Mouse (Mus musculus) lung, embryonic 16.5 days (tissue): ENCODE results near the gene Rmnd5b. TPM values are rescaled to one million over a fixed set of nuclear protein-coding genes. Genes with fewer than 3 reads are reported as not detected.
"Not testable (repeated sequence)": the region's sequence is repeated elsewhere in the genome, so short reads cannot be mapped to it uniquely, and the experiment has no call there.

Experiments used
- ATAC-seq: fragments of 200-750 bp; cut with Nextera tagmentation; 2 replicates; pipeline ENCODE4 v1.8.0; 2017; ENCODE audit warnings: low read depth, mild to moderate bottlenecking, moderate library complexity
- H3K27ac ChIP-seq: fragments of 300-500 bp; sonication (generic); 2 replicates; pipeline ENCODE4 v1.5.1; 2014; ENCODE audit warnings: mild to moderate bottlenecking, control low read depth, low read length
- H3K27me3 ChIP-seq: fragments of 300-500 bp; sonication (generic); 2 replicates; pipeline ENCODE4 v1.6.1; 2014; ENCODE audit warnings: low read depth, low read length, mixed read lengths; ENCODE audit not compliant: control insufficient read depth, insufficient read depth
- H3K36me3 ChIP-seq: fragments of 300-500 bp; sonication (generic); 2 replicates; pipeline ENCODE4 v1.6.1; 2014; ENCODE audit warnings: low read length; ENCODE audit not compliant: control insufficient read depth, insufficient read depth
- H3K4me1 ChIP-seq: fragments of 300-500 bp; sonication (generic); replicated peaks from 2 replicates; pipeline ENCODE4 v1.6.1; 2014; ENCODE audit warnings: low read length, mixed read lengths; ENCODE audit not compliant: control insufficient read depth, insufficient read depth
- H3K4me2 ChIP-seq: fragments of 300-500 bp; sonication (generic); 2 replicates; pipeline ENCODE4 v1.6.1; 2014; ENCODE audit warnings: low read depth, low read length, control low read depth
- H3K4me3 ChIP-seq: fragments of 300-500 bp; sonication (generic); 2 replicates; pipeline ENCODE4 v1.5.1; 2014; ENCODE audit warnings: mild to moderate bottlenecking, low read length, control low read depth
- H3K9ac ChIP-seq: fragments of 300-500 bp; sonication (generic); 2 replicates; pipeline ENCODE4 v1.6.1; 2014; ENCODE audit warnings: low read length, control low read depth
- H3K9me3 ChIP-seq: fragments of 300-500 bp; sonication (generic); 2 replicates; pipeline ENCODE4 v1.6.1; 2016; ENCODE audit warnings: low read length; ENCODE audit not compliant: control insufficient read depth
- WGBS: fragments of 180-500 bp; shearing (Covaris S2); extraction: QIAGEN DNeasy Blood & Tissue Kit; methylation state at CpG from one replicate; pipeline ENCODE4 v1.1.7; 2014; 5-methylcytosine and 5-hydroxymethylcytosine counted together
- polyA plus RNA-seq: library from polyadenylated mRNA; unstranded; fragments of >200 nt; fragmentation: Nextera tagmentation; extraction: Ambion mirVana; gene quantifications from 2 replicates; pipeline ENCODE4 v1.2.1, GENCODE M21; 2015

Rmnd5b gene
- polyA plus RNA-seq, 1 experiment from 2014 or later, result 41.1 TPM

DNA sequence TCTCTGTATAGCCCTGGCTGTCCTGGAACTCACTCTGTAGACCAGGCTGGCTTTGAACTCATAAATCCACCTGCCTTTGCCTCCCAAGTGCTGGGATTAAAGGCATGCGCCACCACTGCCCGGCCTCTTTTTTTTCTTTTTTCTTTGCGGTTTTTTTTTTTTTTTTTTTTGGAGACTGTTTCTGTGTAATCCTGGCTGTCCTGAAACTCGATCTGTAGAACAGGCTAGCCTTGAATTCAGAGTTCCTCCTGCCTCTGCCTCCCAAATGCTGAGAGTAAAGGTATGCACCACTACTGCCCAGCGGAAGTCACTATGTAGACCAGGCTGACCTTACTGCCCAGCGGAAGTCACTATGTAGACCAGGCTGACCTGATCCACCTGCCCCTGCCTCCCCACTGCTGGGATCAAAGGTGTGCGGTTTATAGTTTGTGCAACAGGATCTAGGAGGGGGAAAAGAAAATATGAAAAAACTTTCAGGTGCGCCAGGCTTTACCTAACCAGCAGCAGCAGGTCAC lies 16.7 kb downstream of the Rmnd5b start:
- peak overlapping the region; percentile 86 for H3K4me2 ChIP-seq
- H3K9ac ChIP-seq, result peak overlapping the region; percentile 46
- ATAC-seq, result peak; percentile 16
- H3K36me3 ChIP-seq, result peaks cover 5% of the 10 kb centered on the region
- H3K27ac ChIP-seq, result no peak overlapping the region
- H3K4me3 ChIP-seq, result peak overlapping the region; percentile 88
- WGBS, result 41% methylated on average over 8 of the region's 8 CpGs
- no peaks in the 10 kb centered on the region for H3K9me3 ChIP-seq
- H3K4me1 ChIP-seq, result peaks cover 23% of the 10 kb centered on the region
- no peaks in the 10 kb centered on the region for H3K27me3 ChIP-seq

DNA sequence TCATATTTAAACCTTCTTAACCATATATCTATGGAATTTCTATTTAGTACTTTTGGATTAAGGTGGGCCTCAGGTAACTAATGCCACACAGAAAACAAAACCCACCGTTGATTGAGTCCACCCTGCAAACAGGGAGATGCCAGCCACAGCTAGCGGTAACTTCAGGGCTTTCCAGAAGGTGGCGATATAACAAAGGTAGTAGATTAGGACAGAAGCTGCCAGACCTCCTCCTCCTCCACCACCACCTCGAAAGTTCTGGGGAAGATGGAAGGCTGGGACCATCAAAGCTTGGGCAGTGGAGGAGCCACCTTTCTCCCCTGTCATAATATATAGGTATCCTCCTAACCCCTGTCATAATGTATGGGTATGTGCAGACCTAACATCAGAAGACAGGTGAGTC lies 18.0 kb downstream of the Rmnd5b start:
- no peak overlapping the region for H3K9ac ChIP-seq
- H3K9me3 ChIP-seq, result no peaks in the 10 kb centered on the region
- H3K27me3 ChIP-seq, result no peaks in the 10 kb centered on the region
- H3K27ac ChIP-seq, result no peak overlapping the region
- H3K36me3 ChIP-seq, result no peaks in the 10 kb centered on the region; the same call in 1 of the 2 replicates
- H3K4me2 ChIP-seq, result no peak overlapping the region
- no peak for ATAC-seq
- peaks cover 23% of the 10 kb centered on the region for H3K4me1 ChIP-seq
- WGBS, result 3% methylated on average over 4 of the region's 4 CpGs
- H3K4me3 ChIP-seq, result no peak overlapping the region

DNA sequence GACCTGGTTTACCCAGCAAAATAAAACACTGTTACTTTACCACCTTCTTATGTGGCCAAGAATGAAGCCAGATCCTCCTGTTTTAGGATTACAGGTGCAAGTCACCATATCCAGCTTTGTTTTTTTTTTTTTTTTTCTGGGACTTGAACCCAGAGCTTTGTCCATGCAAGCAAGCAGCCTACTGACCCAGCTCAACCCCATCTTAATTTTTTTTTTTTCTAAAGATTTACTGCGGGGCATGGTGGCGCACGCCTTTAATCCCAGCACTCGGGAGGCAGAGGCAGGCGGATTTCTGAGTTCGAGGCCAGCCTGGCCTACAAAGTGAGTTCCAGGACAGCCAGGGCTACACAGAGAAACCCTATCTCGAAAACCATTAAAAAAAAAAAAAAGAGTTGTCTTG lies 19.6 kb downstream of the Rmnd5b start:
- Histone ChIP-seq H3K9ac (peak overlapping the region; percentile 82; the same call in 1 of the 2 replicates), H3K4me2 (peak overlapping the region; percentile 89), H3K27ac (peak overlapping the region; percentile 99), H3K4me1 (peaks cover 22% of the 10 kb centered on the region)
- not testable (repeated sequence) for H3K36me3 ChIP-seq, H3K4me3 ChIP-seq, H3K27me3 ChIP-seq, H3K9me3 ChIP-seq, ATAC-seq
- WGBS, result 86% methylated on average over 7 of the region's 7 CpGs

DNA sequence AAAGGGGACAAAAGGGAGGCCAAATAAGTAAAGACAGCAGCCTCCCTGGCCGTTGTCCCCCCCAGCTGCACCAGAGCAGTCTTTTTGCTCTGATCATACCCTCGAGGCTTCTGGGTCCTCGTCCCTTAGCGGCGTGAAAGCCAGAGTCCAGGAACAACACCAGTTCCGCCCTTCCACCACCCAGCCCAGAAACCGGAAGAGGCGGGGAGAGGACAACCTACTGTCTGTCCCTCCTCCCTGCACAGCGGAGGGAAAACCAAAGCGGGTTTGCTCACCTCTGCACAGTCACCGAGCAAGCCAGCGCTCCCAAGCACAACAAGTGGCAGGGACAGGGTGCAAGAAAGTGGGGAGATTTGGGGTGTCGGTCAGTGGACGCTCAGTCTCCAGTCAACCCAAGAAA lies 20.1 kb downstream of the Rmnd5b start:
- Histone ChIP-seq H3K36me3 (no peaks in the 10 kb centered on the region), H3K9me3 (no peaks in the 10 kb centered on the region), H3K27ac (peak overlapping the region; percentile 99), H3K4me3 (peak overlapping the region; percentile 55), H3K9ac (peak overlapping the region; percentile 82), H3K4me1 (peaks cover 17% of the 10 kb centered on the region), H3K27me3 (no peaks in the 10 kb centered on the region), H3K4me2 (peak overlapping the region; percentile 89)
- WGBS, result 2% methylated on average over 14 of the region's 14 CpGs
- peak; percentile 75 for ATAC-seq

DNA sequence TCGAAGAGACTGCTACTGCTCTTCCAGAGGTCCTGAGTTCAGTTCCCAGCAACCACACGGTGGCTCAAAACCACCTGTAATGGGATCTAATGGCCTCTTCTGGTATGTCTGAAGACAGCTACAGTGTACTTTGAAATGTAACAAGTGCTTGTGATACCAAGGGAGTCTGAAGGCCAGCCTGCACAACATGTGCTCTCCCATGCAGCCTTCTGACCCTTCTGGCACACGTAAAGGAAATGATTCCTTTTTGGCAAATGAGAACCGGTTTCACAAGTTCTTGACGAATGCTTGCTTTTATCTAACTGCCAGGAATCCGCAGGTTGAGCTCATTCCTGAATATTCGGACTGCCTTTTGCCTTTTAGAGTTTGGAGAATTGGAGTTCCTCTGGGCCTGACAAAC lies 20.6 kb downstream of the Rmnd5b start:
- Histone ChIP-seq H3K9me3 (no peaks in the 10 kb centered on the region), H3K4me3 (peak overlapping the region; percentile 55), H3K4me2 (peak overlapping the region; percentile 89), H3K36me3 (no peaks in the 10 kb centered on the region), H3K9ac (peak overlapping the region; percentile 82), H3K4me1 (peaks cover 13% of the 10 kb centered on the region), H3K27ac (peak overlapping the region; percentile 99), H3K27me3 (no peaks in the 10 kb centered on the region)
- peak; percentile 32; the same call in 1 of the 2 replicates for ATAC-seq
- WGBS, result 18% methylated on average over 7 of the region's 7 CpGs

GRCm38 (mm10) chr11:51614256-51614655 lies 21.4 kb downstream of the Rmnd5b start:
- Histone ChIP-seq H3K36me3 (no peaks in the 10 kb centered on the region), H3K9me3 (no peaks in the 10 kb centered on the region), H3K27ac (peak overlapping the region; percentile 99), H3K27me3 (no peaks in the 10 kb centered on the region), H3K4me3 (no peak overlapping the region), H3K9ac (no peak overlapping the region), H3K4me2 (no peak overlapping the region), H3K4me1 (peaks cover 13% of the 10 kb centered on the region)
- ATAC-seq, result no peak
- WGBS, result 69% methylated on average over 8 of the region's 8 CpGs

- peaks cover 16% of the 10 kb centered on the region for H3K4me1 ChIP-seq
- H3K9ac ChIP-seq, H3K27me3 ChIP-seq, H3K36me3 ChIP-seq, H3K9me3 ChIP-seq, ATAC-seq, H3K4me3 ChIP-seq, H3K27ac ChIP-seq, H3K4me2 ChIP-seq: not testable (repeated sequence)
- 83% methylated on average over 5 of the region's 5 CpGs for WGBS
Measured at GRCm38 (mm10) chr11:51609940-51610339, 25.8 kb downstream of the Rmnd5b start.

DNA sequence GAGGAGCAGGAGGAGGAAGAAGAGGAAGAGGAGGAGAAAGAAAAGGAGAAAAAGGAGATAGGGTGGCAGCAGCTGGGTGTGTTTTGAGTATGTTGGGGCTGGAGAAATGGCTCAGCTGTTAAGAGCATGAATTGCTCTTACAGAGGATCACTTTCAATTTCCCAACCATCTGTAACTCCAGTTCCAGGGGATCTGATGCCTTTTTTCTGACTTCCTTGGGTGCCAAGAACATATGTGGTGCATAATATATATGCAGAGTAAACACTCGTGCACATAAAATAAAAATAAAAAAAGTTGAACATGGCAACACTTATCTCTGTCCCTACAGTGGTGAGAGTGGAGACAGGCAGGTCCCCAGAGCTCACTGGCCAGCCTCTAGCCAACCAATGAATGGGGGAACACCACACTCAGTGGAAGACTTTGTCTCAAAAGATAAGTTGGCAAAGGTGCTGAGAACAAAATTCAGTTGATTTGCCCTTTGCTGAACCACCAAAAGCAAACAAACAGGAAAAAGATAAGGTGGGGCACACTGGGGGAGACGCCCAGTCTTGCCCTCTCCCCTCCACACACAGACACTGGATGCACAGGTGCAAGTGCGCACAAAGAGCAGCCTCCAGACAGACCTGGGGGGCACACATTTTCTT lies 26.3 kb downstream of the Rmnd5b start:
- whole genome bisulfite sequencing, result 59% methylated on average over 3 of the region's 3 CpGs
- H3K27ac ChIP-seq, result no peak overlapping the region

DNA sequence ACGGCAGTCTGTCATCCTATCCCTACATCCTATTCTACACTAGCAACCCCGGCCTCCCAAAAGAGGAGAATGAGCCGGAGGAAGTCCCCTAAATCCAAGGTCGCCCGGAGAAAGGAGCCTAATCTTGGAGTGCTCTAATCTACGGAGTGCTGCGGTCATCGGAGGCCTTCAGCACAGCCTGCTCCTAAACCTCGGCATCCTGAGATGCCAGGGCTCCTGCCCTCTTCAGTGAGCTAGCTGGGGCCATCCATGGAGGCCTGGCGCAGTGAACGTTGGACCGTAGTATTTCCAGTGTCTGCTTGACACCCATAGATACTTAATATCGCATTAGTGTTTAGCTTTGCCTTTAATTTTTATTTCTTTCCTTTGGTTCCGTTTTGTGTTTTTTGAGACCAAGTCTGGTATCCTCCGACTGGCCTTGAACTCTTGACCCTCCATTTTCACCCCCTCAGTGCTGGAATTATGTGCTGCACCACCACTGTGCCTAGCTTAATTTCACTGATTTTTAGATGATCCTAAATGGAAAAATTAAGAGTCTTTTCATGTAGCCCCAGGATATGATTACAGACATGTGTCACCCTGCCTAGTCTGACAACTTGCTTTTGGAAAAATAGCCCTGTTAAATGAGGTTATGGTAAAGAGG lies 28.5 kb downstream of the Rmnd5b start:
- no peaks in the 10 kb centered on the region for H3K9me3 ChIP-seq
- ATAC-seq, result peak; percentile 51
- H3K4me3 ChIP-seq, result peak overlapping the region; percentile 76
- H3K27me3 ChIP-seq, result no peaks in the 10 kb centered on the region
- WGBS, result 4% methylated on average over 15 of the region's 15 CpGs
- peak overlapping the region; percentile 90 for H3K27ac ChIP-seq
- peak overlapping the region; percentile 93 for H3K9ac ChIP-seq
- peak overlapping the region; percentile 77 for H3K4me2 ChIP-seq
- H3K36me3 ChIP-seq, result peaks cover 30% of the 10 kb centered on the region
- H3K4me1 ChIP-seq, result peaks cover 24% of the 10 kb centered on the region

More for the DNA sequence above, 26.3 kb downstream of the Rmnd5b start:
- Histone ChIP-seq H3K9ac (no peak overlapping the region), H3K4me3 (no peak overlapping the region), H3K36me3 (peaks cover 9% of the 10 kb centered on the region), H3K27me3 (no peaks in the 10 kb centered on the region), H3K9me3 (no peaks in the 10 kb centered on the region), H3K4me2 (no peak overlapping the region), H3K4me1 (peaks cover 17% of the 10 kb centered on the region)
- no peak for ATAC-seq
